Mouse (Mus musculus) right cerebral cortex, postnatal 14 days (tissue): ENCODE results near the gene Gnb3.

Experiments
- DNase-seq: peaks from one replicate; pipeline ENCODE4 v3.0.0; 2022

The Gnb3 gene

GRCm38 (mm10) chr6:124791911-124792310 is 48.2 kb downstream of the Gnb3 start:
- DNase-seq = no peak

GRCm38 (mm10) chr6:124790121-124790520 is 50.0 kb downstream of the Gnb3 start:
- DNase-seq = no peak

- DNase-seq = no peak
These were observed 50.6 kb downstream of the Gnb3 start for GRCm38 (mm10) chr6:124789519-124789918.

GRCm38 (mm10) chr6:124787722-124788121 is 52.4 kb downstream of the Gnb3 start:
- no peak for DNase-seq

GRCm38 (mm10) chr6:124786756-124787420 is 53.2 kb downstream of the Gnb3 start:
- DNase-seq = no peak
